In the genomic region with DNA sequence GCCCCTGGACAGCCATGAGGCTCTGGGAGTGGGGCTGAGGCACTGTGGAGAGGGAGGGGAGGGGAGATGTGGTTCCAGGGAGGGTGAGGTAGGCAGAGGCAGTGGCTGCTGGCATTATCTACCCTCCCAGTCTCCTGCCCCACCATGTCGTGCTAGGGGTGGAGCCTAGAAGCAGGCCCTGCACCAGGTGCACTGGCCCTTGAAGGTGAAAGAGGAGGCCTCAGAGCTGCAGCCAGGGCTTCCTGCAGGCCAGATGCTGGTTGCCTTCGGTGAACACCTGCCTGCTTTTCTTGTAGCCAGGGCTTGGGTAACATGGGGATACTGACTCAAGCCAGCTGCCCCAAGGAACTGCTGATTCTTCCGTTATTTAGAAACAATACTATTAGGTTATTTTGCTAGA, we compare ENCODE assay signal across 27 mouse cellular contexts.
DNase-seq lines count a peak whose midpoint lies in the region; ATAC-seq and TF ChIP-seq lines count a peak whose summit lies in the region.
"Had no signal": no experiment of that assay in that cellular context is flagged by ENCODE, and none has a peak within 500 bp of the region (broad histone marks: within the 10 kb centered on the region; RNA-seq: fewer than 3 reads in every experiment).

No protein-coding gene starts in this region.

- H3K4me3 ChIP-seq in testis, adult 2 months (ENCODE audit: control insufficient read depth, low read depth, low read length), result peak overlapping the region; percentile 12
- no peak overlapping the region for H3K4me3 ChIP-seq in kidney, embryonic 16.5 days (ENCODE audit: low read length)
- no peak overlapping the region for H3K4me3 ChIP-seq in hindbrain, embryonic 16.5 days (ENCODE audit: low read length)
- H3K4me3 ChIP-seq: embryonic facial prominence, embryonic 10.5 days; embryonic facial prominence, embryonic 15.5 days; forebrain, embryonic 12.5 days; limb, embryonic 13.5 days; lung, embryonic 15.5 days; megakaryocyte, embryonic 14.5 days; stomach, embryonic 15.5 days had no signal

- no peak for TF ChIP-seq CTCF in testis, adult 2 months (IDR thresholded peaks at IDR 0.05; ENCODE audit: control insufficient read depth, insufficient read depth, insufficient replicate concordance, low read depth, low read length)

- H3K9me3 ChIP-seq in kidney, embryonic 16.5 days (ENCODE audit: low read length), result no peaks in the 10 kb centered on the region
- H3K9me3 ChIP-seq in hindbrain, embryonic 16.5 days (ENCODE audit: control insufficient read depth, low read length), result no peaks in the 10 kb centered on the region
- H3K9me3 ChIP-seq: embryonic facial prominence, embryonic 10.5 days; embryonic facial prominence, embryonic 15.5 days; forebrain, embryonic 12.5 days; limb, embryonic 13.5 days; lung, embryonic 15.5 days; stomach, embryonic 15.5 days had no signal

- H3K4me2 ChIP-seq in kidney, embryonic 16.5 days (replicated peaks; ENCODE audit: low read depth, low read length), result no peak overlapping the region
- H3K4me2 ChIP-seq in hindbrain, embryonic 16.5 days (ENCODE audit: low read length), result no peak overlapping the region
- H3K4me2 ChIP-seq: embryonic facial prominence, embryonic 15.5 days; forebrain, embryonic 12.5 days; limb, embryonic 13.5 days; liver, embryonic 11.5 days; lung, embryonic 15.5 days; stomach, embryonic 15.5 days had no signal

- 55% methylated on average over 3 of the region's 3 CpGs for WGBS in kidney, embryonic 16.5 days
- WGBS in hindbrain, embryonic 16.5 days, result 67% methylated on average over 3 of the region's 3 CpGs

- no peak overlapping the region for H3K9ac ChIP-seq in kidney, embryonic 16.5 days (replicated peaks; ENCODE audit: low read length)
- H3K9ac ChIP-seq in hindbrain, embryonic 16.5 days (ENCODE audit: low read depth, low read length), result no peak overlapping the region
- H3K9ac ChIP-seq: embryonic facial prominence, embryonic 15.5 days; forebrain, embryonic 12.5 days; forebrain, postnatal 0 days; limb, embryonic 13.5 days; lung, embryonic 15.5 days; stomach, embryonic 15.5 days had no signal

- peak; percentile 64; the same call in 1 of the 2 replicates for ATAC-seq in kidney, embryonic 16.5 days (ENCODE audit: low FRiP score, low TSS enrichment)
- no peak for ATAC-seq in hindbrain, embryonic 16.5 days
- ATAC-seq: forebrain, postnatal 0 days; intestine, postnatal 0 days had no signal

- no peak overlapping the region for H3K27ac ChIP-seq in testis, adult 2 months (ENCODE audit: control insufficient read depth, insufficient read depth, low read depth, low read length)
- no peak overlapping the region for H3K27ac ChIP-seq in kidney, embryonic 16.5 days (ENCODE audit: low read length)
- no peak overlapping the region for H3K27ac ChIP-seq in hindbrain, embryonic 16.5 days (ENCODE audit: low read depth, low read length)
- H3K27ac ChIP-seq: embryonic facial prominence, embryonic 10.5 days; embryonic facial prominence, embryonic 15.5 days; forebrain, embryonic 12.5 days; limb, embryonic 13.5 days; lung, embryonic 15.5 days; stomach, embryonic 15.5 days had no signal

- DNase-seq in testis, postnatal 10 days (ENCODE audit: low spot score), result no peak
- DNase-seq in kidney, adult 8-10 months, result peak; percentile 26 to 30
- peak; percentile 20 to 47 for DNase-seq in kidney, postnatal 36 days
- DNase-seq in adrenal gland, adult 18-20 months (ENCODE audit: low spot score in 2 of 2), result no peak
- DNase-seq in thymus, postnatal 4 days, result no peak
- DNase-seq: adrenal gland, postnatal 14 days; cerebellum, adult 18-20 months; cerebellum, postnatal 25 days; forebrain, postnatal 0 days; heart, postnatal 14 days; lung, postnatal 4 days; midbrain, embryonic 14.5 days; right cerebral cortex, postnatal 25 days; thymus, adult 2 months had no signal

- H3K4me1 ChIP-seq in testis, adult 2 months (ENCODE audit: control insufficient read depth, insufficient read depth, low read length), result no peaks in the 10 kb centered on the region
- H3K4me1 ChIP-seq in kidney, embryonic 16.5 days (ENCODE audit: insufficient read depth, low read length), result no peaks in the 10 kb centered on the region
- no peaks in the 10 kb centered on the region for H3K4me1 ChIP-seq in hindbrain, embryonic 16.5 days (ENCODE audit: control insufficient read depth, insufficient read depth, low read depth, low read length)
- H3K4me1 ChIP-seq: forebrain, embryonic 12.5 days; lung, embryonic 15.5 days; megakaryocyte, embryonic 14.5 days; stomach, embryonic 15.5 days had no signal

- TF ChIP-seq POLR2A in testis, adult 2 months (IDR thresholded peaks at IDR 0.05; ENCODE audit: control insufficient read depth, low read depth, low read length), result no peak

- no peaks in the 10 kb centered on the region for H3K36me3 ChIP-seq in testis, adult 2 months (ENCODE audit: control insufficient read depth, insufficient read depth, low read length)
- H3K36me3 ChIP-seq in kidney, embryonic 16.5 days (ENCODE audit: insufficient read depth, low read length), result peaks cover 40% of the 10 kb centered on the region
- no peaks in the 10 kb centered on the region for H3K36me3 ChIP-seq in hindbrain, embryonic 16.5 days (ENCODE audit: control insufficient read depth, insufficient read depth, low read length)
- H3K36me3 ChIP-seq: G1E had no signal

- H3K27me3 ChIP-seq in testis, adult 2 months (ENCODE audit: control insufficient read depth, insufficient read depth, low read length), result no peaks in the 10 kb centered on the region
- no peaks in the 10 kb centered on the region for H3K27me3 ChIP-seq in kidney, embryonic 16.5 days (ENCODE audit: insufficient read depth, low read length)
- no peaks in the 10 kb centered on the region for H3K27me3 ChIP-seq in hindbrain, embryonic 16.5 days (replicated peaks; ENCODE audit: control insufficient read depth, insufficient read depth, low read length)
- H3K27me3 ChIP-seq: embryonic facial prominence, embryonic 15.5 days; forebrain, embryonic 12.5 days; limb, embryonic 13.5 days; lung, embryonic 15.5 days; megakaryocyte, embryonic 14.5 days; stomach, embryonic 15.5 days had no signal

Comparison
In these comparisons a context has a peak if more than half of its experiments do, and no peak if none do; other contexts are left out.
1. DNase-seq: peak in kidney, adult 8-10 months (2 of 2) and kidney, postnatal 36 days (2 of 2); none in testis, postnatal 10 days (single experiment), adrenal gland, adult 18-20 months (0 of 2) and thymus, postnatal 4 days (single experiment).